Mouse (Mus musculus) stomach, embryonic 14.5 days (tissue): Measurements from ENCODE around the gene Serpinb2. TPM values are rescaled to one million over a fixed set of nuclear protein-coding genes. Genes with fewer than 3 reads are reported as not detected.

Source experiments
- ATAC-seq: fragments of 200-750 bp; cut with Nextera tagmentation; 2 replicates; pipeline ENCODE4 v1.8.0; 2017; ENCODE audit warnings: low read depth, moderate TSS enrichment; ENCODE audit not compliant: insufficient number of reproducible peaks, insufficient read depth, low FRiP score
- H3K27ac ChIP-seq: fragments of 300-500 bp; sonication (generic); 2 replicates; pipeline ENCODE4 v1.5.1; 2014; ENCODE audit warnings: mild to moderate bottlenecking, low read length, moderate library complexity, mixed read lengths
- H3K27me3 ChIP-seq: fragments of 300-500 bp; sonication (generic); 2 replicates; pipeline ENCODE4 v1.6.1; 2014; ENCODE audit warnings: low read length, control low read depth, mixed read lengths; ENCODE audit not compliant: control insufficient read depth, insufficient read depth
- H3K36me3 ChIP-seq: fragments of 300-500 bp; sonication (generic); 2 replicates; pipeline ENCODE4 v1.6.1; 2014; ENCODE audit warnings: mild to moderate bottlenecking, control low read depth, low read length, moderate library complexity, mixed read lengths; ENCODE audit not compliant: control insufficient read depth, insufficient read depth
- H3K4me1 ChIP-seq: fragments of 300-500 bp; sonication (generic); 2 replicates; pipeline ENCODE4 v1.6.1; 2014; ENCODE audit warnings: low read length, control low read depth, mixed read lengths; ENCODE audit not compliant: control insufficient read depth, insufficient read depth
- H3K4me2 ChIP-seq: fragments of 300-500 bp; sonication (generic); replicated peaks from 2 replicates; pipeline ENCODE4 v1.6.1; 2014; ENCODE audit warnings: low read depth, low read length, control low read depth
- H3K4me3 ChIP-seq: fragments of 300-500 bp; sonication (generic); 2 replicates; pipeline ENCODE4 v1.5.1; 2014; ENCODE audit warnings: low read depth, low read length, control low read depth
- H3K9ac ChIP-seq: fragments of 300-500 bp; sonication (generic); replicated peaks from 2 replicates; pipeline ENCODE4 v1.6.1; 2014; ENCODE audit warnings: low read depth, mild to moderate bottlenecking, control low read depth, low read length, moderate library complexity, mixed read lengths
- H3K9me3 ChIP-seq: fragments of 300-500 bp; sonication (generic); 2 replicates; pipeline ENCODE4 v1.6.1; 2016; ENCODE audit warnings: low read depth, low read length, control low read depth; ENCODE audit not compliant: control insufficient read depth
- WGBS: fragments of 180-500 bp; shearing (Covaris S2); extraction: QIAGEN DNeasy Blood & Tissue Kit; methylation state at CpG from one replicate; pipeline ENCODE4 v1.1.7; 2014; 5-methylcytosine and 5-hydroxymethylcytosine counted together
- polyA plus RNA-seq: library from polyadenylated mRNA; unstranded; fragments of >200 nt; fragmentation: Nextera tagmentation; extraction: Ambion mirVana; gene quantifications from 2 replicates; pipeline ENCODE4 v1.2.1, GENCODE M21; 2014

The Serpinb2 gene
- polyA plus RNA-seq, 1 experiment from 2014 or later, result not detected

DNA sequence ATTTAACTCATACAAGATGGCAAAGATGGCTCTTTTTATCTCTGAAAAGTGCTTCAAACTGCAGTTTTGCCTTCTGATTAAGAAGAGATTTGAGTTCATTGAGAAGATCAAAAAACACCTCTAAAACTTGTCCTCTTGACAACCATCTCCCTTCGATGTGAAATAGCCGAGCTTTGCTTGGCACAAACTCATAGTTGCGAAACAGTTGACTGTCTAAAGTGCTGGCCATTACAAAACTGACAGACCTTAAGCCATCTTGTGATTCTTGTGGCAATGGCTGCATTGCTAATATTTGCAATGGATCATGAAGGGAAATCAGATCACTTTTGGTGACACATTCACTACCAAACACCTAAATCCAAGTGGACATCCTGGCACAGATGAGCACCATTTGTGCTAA is 48.3 kb downstream of the Serpinb2 start:
- Histone ChIP-seq H3K27me3 (no peaks in the 10 kb centered on the region), H3K4me2 (no peak overlapping the region), H3K9ac (no peak overlapping the region), H3K4me1 (no peaks in the 10 kb centered on the region), H3K36me3 (no peaks in the 10 kb centered on the region), H3K4me3 (no peak overlapping the region), H3K27ac (no peak overlapping the region), H3K9me3 (no peaks in the 10 kb centered on the region)
- 85% methylated on average over 3 of the region's 3 CpGs for WGBS
- ATAC-seq, result no peak

- no peak for ATAC-seq
- H3K36me3 ChIP-seq, result no peaks in the 10 kb centered on the region
- no peaks in the 10 kb centered on the region for H3K27me3 ChIP-seq
- H3K27ac ChIP-seq, result no peak overlapping the region
- H3K4me3 ChIP-seq, result no peak overlapping the region
- H3K4me2 ChIP-seq, result no peak overlapping the region
- WGBS, result 61% methylated on average over 1 of the region's 1 CpGs
- no peaks in the 10 kb centered on the region for H3K4me1 ChIP-seq
- no peaks in the 10 kb centered on the region for H3K9me3 ChIP-seq
- no peak overlapping the region for H3K9ac ChIP-seq
Observed at GRCm38 (mm10) chr1:107562110-107562509, 50.9 kb downstream of the Serpinb2 start.

DNA sequence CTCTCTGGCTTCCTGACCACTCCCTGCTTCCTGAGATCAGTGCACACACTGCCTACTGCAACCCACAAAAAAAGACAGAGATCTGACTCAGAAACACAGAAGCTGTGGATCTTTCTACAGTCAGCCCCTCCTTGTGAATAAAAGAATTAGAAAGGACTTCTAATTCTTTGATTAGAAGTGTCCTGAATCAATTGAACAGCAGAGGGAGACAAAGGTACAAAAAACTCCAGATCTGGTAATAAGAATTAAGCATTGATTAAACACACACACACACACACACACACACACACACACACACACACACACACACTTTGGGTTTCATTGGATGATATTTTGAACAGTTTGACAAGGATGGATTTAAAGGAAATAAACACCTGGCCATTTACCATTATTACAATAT is 54.4 kb downstream of the Serpinb2 start:
- H3K36me3 ChIP-seq, result no peaks in the 10 kb centered on the region
- no peaks in the 10 kb centered on the region for H3K9me3 ChIP-seq
- no peak overlapping the region for H3K4me2 ChIP-seq
- no peak overlapping the region for H3K4me3 ChIP-seq
- ATAC-seq, result no peak
- no peak overlapping the region for H3K9ac ChIP-seq
- H3K27me3 ChIP-seq, result no peaks in the 10 kb centered on the region
- no peak overlapping the region for H3K27ac ChIP-seq
- no peaks in the 10 kb centered on the region for H3K4me1 ChIP-seq

DNA sequence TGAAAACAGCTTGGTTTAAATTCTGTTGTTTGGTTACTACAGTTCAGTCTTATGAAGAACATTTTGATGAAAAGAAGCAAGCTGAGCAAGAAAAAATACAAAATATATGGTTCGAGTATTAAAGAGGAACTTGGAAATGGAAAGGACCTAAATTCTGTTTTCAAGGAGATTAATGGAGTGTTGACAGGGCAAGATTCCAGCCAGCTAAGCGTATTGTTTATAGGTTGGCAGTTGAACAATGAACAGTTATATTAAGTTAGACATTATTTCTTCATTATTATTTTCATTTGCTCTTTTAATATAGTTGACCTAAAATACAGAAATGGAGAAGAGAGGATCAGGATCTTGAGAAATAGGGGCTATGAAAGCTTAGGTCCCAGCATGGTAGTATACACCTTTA is 64.9 kb downstream of the Serpinb2 start:
- H3K9me3 ChIP-seq, result no peaks in the 10 kb centered on the region
- H3K9ac ChIP-seq, result no peak overlapping the region
- H3K4me3 ChIP-seq, result no peak overlapping the region
- H3K27ac ChIP-seq, result no peak overlapping the region
- no peaks in the 10 kb centered on the region for H3K27me3 ChIP-seq
- no peak overlapping the region for H3K4me2 ChIP-seq
- ATAC-seq, result no peak
- 74% methylated on average over 2 of the region's 2 CpGs for WGBS
- H3K36me3 ChIP-seq, result no peaks in the 10 kb centered on the region
- H3K4me1 ChIP-seq, result no peaks in the 10 kb centered on the region

DNA sequence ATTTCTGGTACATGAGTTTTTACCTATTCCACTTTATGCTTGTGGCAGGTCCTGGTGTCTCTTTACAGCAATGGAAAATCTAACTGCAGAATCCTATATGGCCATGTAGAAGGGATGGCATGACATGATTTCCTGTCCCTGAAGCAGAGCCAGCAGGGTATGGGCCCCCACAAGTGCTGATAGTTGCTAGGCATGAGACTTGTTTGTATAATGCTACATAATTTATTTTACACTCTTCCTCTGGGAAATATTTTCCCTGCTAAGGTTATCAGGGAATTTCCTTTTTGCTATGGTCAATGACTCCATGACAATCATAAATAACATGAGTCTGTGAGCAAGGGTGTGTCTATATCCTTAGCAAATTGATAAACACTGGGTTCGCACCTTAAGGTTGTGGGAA is 66.3 kb downstream of the Serpinb2 start:
- Histone ChIP-seq H3K36me3 (no peaks in the 10 kb centered on the region), H3K27me3 (no peaks in the 10 kb centered on the region)

GRCm38 (mm10) chr1:107581220-107581619 is 70.0 kb downstream of the Serpinb2 start:
- no peaks in the 10 kb centered on the region for H3K9me3 ChIP-seq
- no peaks in the 10 kb centered on the region for H3K4me1 ChIP-seq
- no peak for ATAC-seq
- H3K4me3 ChIP-seq, result no peak overlapping the region
- 57% methylated on average over 1 of the region's 1 CpGs for WGBS
- H3K9ac ChIP-seq, result no peak overlapping the region
- H3K27ac ChIP-seq, result no peak overlapping the region
- H3K4me2 ChIP-seq, result no peak overlapping the region
- no peaks in the 10 kb centered on the region for H3K36me3 ChIP-seq
- H3K27me3 ChIP-seq, result no peaks in the 10 kb centered on the region

More for the DNA sequence above, 66.3 kb downstream of the Serpinb2 start:
- WGBS, result 70% methylated on average over 1 of the region's 1 CpGs
- H3K4me1 ChIP-seq, result no peaks in the 10 kb centered on the region
- no peak overlapping the region for H3K27ac ChIP-seq
- no peaks in the 10 kb centered on the region for H3K9me3 ChIP-seq
- no peak overlapping the region for H3K4me2 ChIP-seq
- no peak overlapping the region for H3K4me3 ChIP-seq
- ATAC-seq, result no peak
- H3K9ac ChIP-seq, result no peak overlapping the region

DNA sequence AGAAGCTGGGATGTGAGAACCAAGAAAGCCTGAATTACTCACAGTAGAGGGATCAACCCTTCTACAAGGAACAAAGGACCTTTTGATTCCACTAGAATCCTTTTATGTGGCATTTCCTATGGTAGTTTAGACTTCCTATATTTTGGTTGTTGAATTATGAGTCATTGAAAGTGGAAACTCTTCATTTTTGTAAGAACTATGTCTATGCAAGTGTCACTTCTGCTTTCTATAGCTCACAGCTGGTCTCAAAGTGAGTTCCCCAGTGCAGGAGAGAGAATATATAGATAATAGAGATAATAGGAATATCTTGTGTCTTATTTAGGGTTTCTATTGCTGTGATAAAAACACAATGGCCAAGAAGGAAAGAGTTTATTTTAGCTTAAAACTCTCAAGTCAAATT is 71.7 kb downstream of the Serpinb2 start:
- no peak for ATAC-seq
- H3K9ac ChIP-seq, result no peak overlapping the region

GRCm38 (mm10) chr1:107583958-107584376 is 72.7 kb downstream of the Serpinb2 start:
- ATAC-seq, result no peak
- Histone ChIP-seq H3K36me3 (no peaks in the 10 kb centered on the region), H3K27me3 (no peaks in the 10 kb centered on the region), H3K9ac (no peak overlapping the region), H3K27ac (no peak overlapping the region), H3K4me1 (no peaks in the 10 kb centered on the region), H3K4me3 (no peak overlapping the region), H3K9me3 (no peaks in the 10 kb centered on the region), H3K4me2 (no peak overlapping the region)
- 42% methylated on average over 1 of the region's 1 CpGs for WGBS

More for the DNA sequence above, 71.7 kb downstream of the Serpinb2 start:
- Histone ChIP-seq H3K4me1 (no peaks in the 10 kb centered on the region), H3K27ac (no peak overlapping the region), H3K36me3 (no peaks in the 10 kb centered on the region), H3K4me2 (no peak overlapping the region), H3K9me3 (no peaks in the 10 kb centered on the region), H3K27me3 (no peaks in the 10 kb centered on the region), H3K4me3 (no peak overlapping the region)

GRCm38 (mm10) chr1:107584932-107585331 is 73.7 kb downstream of the Serpinb2 start:
- no peaks in the 10 kb centered on the region for H3K4me1 ChIP-seq
- H3K4me3 ChIP-seq, result no peak overlapping the region
- no peaks in the 10 kb centered on the region for H3K27me3 ChIP-seq
- H3K9me3 ChIP-seq, result no peaks in the 10 kb centered on the region
- 89% methylated on average over 3 of the region's 3 CpGs for WGBS
- H3K4me2 ChIP-seq, result no peak overlapping the region
- no peaks in the 10 kb centered on the region for H3K36me3 ChIP-seq
- no peak overlapping the region for H3K27ac ChIP-seq
- H3K9ac ChIP-seq, result no peak overlapping the region
- ATAC-seq, result no peak
